Mouse (Mus musculus) spleen, embryonic (tissue): ENCODE results near the gene Lamb3.
"Not testable (repeated sequence)": the region's sequence is repeated elsewhere in the genome, so short reads cannot be mapped to it uniquely, and the experiment has no call there.

ENCODE experiments used
- CTCF ChIA-PET: fragments of 350-600 bp; sonication (Branson Sonifier 250); formaldehyde crosslinking; loops from one replicate; lab custom pipeline; 2022; lab: Charles Lee

Lamb3 gene

GRCm38 (mm10) chr1:193272916-193273601, 65.6 kb downstream of the Lamb3 start, which contains the start of gene G0s2:
Gene G0s2, minus strand, starts transcription at chr1:193273217.
- CTCF ChIA-PET = interaction anchor here (0.9 kb wide), 1 partner anchor 92 kb away, joined by 5 read pairs; no protein-coding TSS in a partner anchor

- CTCF ChIA-PET = no interaction called here
These were observed 67.0 kb downstream of the Lamb3 start for GRCm38 (mm10) chr1:193274407-193275071.

- CTCF ChIA-PET = no interaction called here
These were observed 71.0 kb downstream of the Lamb3 start for GRCm38 (mm10) chr1:193278414-193279045.

- CTCF ChIA-PET = no interaction called here
These were observed 72.0 kb downstream of the Lamb3 start for GRCm38 (mm10) chr1:193279492-193279891.

- CTCF ChIA-PET = no interaction called here
These were observed 73.8 kb downstream of the Lamb3 start for GRCm38 (mm10) chr1:193281344-193281743.

GRCm38 (mm10) chr1:193284228-193284779, 76.8 kb downstream of the Lamb3 start:
- CTCF ChIA-PET = no interaction called here

GRCm38 (mm10) chr1:193285766-193286325, 78.3 kb downstream of the Lamb3 start:
- CTCF ChIA-PET = not testable (repeated sequence)

- CTCF ChIA-PET = no interaction called here
These were observed 80.1 kb downstream of the Lamb3 start for GRCm38 (mm10) chr1:193287578-193287977.

GRCm38 (mm10) chr1:193289076-193289475, 81.6 kb downstream of the Lamb3 start:
- CTCF ChIA-PET = no interaction called here

- CTCF ChIA-PET = no interaction called here
These were observed 82.4 kb downstream of the Lamb3 start for GRCm38 (mm10) chr1:193289914-193290313.

- CTCF ChIA-PET = no interaction called here
These were observed 83.2 kb downstream of the Lamb3 start for GRCm38 (mm10) chr1:193290686-193291085.

- CTCF ChIA-PET = no interaction called here
These were observed 85.5 kb downstream of the Lamb3 start for GRCm38 (mm10) chr1:193293039-193293438.

GRCm38 (mm10) chr1:193293926-193294325, 86.4 kb downstream of the Lamb3 start:
- CTCF ChIA-PET = no interaction called here

- CTCF ChIA-PET = no interaction called here
These were observed 88.4 kb downstream of the Lamb3 start for GRCm38 (mm10) chr1:193295920-193296319.

- CTCF ChIA-PET = no interaction called here
These were observed 90.8 kb downstream of the Lamb3 start for GRCm38 (mm10) chr1:193298141-193298765.

GRCm38 (mm10) chr1:193299995-193300394, 92.5 kb downstream of the Lamb3 start:
- CTCF ChIA-PET = no interaction called here

GRCm38 (mm10) chr1:193301216-193302092, 94.0 kb downstream of the Lamb3 start:
- CTCF ChIA-PET = no interaction called here

GRCm38 (mm10) chr1:193302093-193302405, 94.5 kb downstream of the Lamb3 start:
- CTCF ChIA-PET = no interaction called here

GRCm38 (mm10) chr1:193303096-193303495, 95.6 kb downstream of the Lamb3 start:
- CTCF ChIA-PET = no interaction called here

- CTCF ChIA-PET = no interaction called here
These were observed 97.9 kb downstream of the Lamb3 start for GRCm38 (mm10) chr1:193305386-193305785.

GRCm38 (mm10) chr1:193306832-193307231, 99.3 kb downstream of the Lamb3 start:
- CTCF ChIA-PET = no interaction called here
